Mouse (Mus musculus): ENCODE results near the gene H2afy. TPM values are rescaled to one million over a fixed set of nuclear protein-coding genes. Genes with fewer than 3 reads are reported as not detected.

The H2afy gene
- polyA plus RNA-seq, 1 experiment, result 451 TPM

DNA sequence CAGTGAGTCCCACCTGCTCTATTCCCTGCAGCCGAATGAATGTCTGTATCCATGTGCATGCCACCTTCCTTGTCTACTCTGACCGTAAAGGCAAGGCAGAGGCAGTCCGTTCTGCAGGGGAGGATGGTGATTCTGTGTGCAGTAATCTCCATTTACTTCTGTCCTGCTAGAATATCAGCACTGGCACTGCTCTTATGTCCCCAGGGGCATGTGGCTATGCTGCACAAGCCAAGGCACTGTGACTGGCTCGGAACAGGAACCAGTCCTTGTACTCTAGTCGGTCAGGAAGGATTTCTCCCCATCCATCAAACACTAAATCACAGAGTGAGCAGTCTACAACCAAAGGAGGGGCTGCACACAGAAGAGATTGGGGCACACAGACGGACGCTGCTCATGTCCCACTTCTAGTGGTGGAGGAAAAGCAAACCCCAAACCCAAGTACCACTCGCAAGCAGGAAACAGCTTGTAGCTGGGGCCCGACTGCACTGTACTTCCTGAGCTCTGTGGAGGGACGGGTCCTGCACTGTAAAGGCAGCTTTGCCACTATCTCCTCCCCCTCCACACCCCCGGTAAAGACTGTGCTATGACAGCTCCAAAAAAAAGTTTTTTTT is 3.7 kb downstream of the H2afy start:
- TF ChIP-seq GATA1 (IDR thresholded peaks at IDR 0.05; ENCODE audit: low read length), result no peak

DNA sequence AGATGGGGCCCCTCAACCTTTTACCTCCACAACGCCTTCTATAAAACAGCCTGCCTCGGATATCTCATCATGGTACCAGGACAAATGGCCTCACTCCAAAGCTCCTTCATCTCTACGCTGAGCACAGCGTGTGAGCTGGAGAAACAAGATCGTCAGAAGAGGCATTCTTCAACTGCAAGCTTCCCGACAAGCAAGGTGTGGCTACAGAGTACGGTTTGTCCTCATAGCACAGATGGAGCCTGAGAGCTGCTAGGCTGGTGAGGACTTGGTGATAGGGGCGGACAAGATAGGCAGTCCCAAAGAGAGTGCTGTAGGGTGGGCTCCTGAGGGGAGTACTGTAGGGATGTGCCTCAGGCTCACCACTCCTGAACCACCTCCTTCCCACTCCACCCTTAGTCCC is 5.6 kb downstream of the H2afy start:
- TF ChIP-seq GATA1 (IDR thresholded peaks at IDR 0.05; ENCODE audit: low read length), result no peak

DNA sequence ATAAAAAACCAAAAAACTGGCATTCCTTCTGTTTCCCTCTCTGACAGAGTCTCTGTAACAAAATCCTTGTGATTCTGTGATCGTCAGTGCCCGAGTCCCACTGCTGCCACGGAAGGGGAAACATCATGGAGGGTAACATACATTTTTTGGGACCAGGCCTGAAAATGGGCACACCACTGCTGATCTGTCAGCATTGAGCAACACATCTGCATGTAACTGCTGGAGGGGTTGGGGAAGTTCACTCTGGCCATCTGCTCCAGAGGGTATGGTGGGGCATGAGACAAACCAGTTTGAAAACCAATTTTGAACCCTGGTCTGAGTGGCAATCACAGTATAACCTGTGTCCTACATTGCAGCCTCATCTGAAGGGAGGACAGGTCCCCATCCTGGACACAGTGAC is 6.6 kb downstream of the H2afy start:
- no peak for TF ChIP-seq GATA1 (IDR thresholded peaks at IDR 0.05; ENCODE audit: low read length)

DNA sequence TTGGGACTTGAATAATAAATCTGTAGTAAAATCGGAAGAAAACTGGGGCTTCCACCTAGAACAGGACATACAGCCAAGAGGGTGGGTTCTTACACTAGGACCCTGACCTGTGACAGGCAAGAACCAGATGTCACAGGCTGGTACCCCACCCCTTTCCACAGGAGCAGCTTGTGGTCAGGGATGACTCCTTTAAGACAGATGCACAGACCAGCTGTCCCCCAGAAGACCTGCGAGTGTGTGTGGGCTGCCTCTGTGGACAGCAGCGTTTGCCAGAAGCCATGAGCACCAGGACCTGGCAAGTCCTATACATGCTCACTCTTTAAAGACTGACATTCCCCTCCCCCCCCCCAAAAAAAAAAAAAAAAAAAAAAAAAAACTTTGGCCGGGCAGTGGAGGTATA is 7.1 kb downstream of the H2afy start:
- no peak for TF ChIP-seq GATA1 (IDR thresholded peaks at IDR 0.05; ENCODE audit: low read length)

DNA sequence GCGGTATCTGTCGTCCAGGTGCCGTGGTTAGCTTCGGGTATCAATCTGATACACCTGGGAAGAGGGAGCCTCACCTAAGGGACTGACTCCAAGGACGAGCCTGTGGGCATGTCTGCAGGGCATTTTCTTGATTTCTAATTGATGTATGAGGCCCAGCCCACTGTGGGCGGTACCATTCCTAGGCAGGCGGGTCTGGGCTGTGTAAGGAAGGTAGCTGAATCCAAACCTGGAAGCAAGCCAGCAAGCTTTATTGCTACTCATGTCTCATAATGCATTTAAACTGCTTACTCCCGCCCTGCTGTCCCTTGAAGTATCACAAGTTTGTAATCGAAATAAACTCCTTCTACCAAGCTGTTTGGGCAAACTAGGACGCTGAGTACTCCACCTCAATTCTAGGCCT is 10.5 kb downstream of the H2afy start:
- TF ChIP-seq GATA1 (IDR thresholded peaks at IDR 0.05; ENCODE audit: low read length), result no peak

DNA sequence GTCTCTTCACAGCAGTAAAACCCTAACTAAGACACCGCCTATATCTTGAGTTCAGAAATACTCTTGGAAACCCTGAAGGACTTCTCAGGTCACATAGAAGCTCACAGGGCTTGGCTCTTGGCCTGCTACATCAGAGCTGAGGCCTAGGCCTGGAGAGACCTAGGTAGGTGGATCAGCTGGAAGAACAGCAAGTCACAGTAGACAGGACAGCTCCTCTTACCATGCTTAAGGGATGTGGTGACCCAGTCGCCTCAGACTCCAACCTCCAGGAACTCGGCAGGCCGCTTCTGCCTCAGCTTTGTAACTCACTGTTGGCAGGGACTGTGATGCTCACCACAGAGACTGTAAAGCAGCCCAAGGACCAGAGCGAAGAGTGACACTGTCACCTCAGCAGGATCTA is 13.1 kb downstream of the H2afy start:
- no peak for TF ChIP-seq GATA1 (IDR thresholded peaks at IDR 0.05; ENCODE audit: low read length)

DNA sequence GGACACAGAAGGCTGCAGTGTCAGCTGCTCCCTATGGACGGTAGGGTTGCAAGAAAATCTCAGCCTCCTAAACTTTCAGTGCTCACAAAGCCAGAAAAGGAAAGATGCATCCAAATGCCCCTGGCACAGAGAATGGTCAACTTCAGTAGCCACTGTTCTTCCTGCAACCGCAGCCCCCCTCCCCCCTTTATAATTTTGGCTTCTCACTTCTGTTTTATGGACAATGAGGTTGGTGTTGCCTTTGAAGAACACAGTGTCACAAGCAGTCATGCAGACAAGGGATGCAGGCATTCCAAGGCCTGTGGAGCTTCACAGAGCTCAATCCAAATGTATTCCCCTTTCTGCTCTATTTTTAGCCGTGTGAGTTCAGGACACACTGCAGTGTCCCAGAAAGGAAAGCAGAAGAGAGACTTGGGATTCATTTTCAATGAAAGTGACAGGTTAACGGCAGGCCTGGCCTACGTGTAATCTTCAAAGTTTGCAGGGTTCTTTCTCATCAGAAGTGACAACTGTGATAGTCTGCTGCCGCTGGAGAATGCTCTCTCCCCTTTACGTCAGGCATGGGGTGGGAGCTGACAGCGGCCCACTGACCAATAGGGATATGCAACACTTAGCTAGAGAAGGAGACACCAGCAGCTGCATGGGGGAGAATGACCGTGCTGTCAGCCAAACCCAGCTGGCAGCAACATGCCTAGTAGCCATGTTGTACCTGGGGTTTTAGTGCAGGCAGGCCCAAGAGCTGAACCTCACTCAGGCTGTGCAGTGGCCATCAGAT is 18.0 kb downstream of the H2afy start:
- no peak for TF ChIP-seq GATA1 (IDR thresholded peaks at IDR 0.05; ENCODE audit: low read length)

DNA sequence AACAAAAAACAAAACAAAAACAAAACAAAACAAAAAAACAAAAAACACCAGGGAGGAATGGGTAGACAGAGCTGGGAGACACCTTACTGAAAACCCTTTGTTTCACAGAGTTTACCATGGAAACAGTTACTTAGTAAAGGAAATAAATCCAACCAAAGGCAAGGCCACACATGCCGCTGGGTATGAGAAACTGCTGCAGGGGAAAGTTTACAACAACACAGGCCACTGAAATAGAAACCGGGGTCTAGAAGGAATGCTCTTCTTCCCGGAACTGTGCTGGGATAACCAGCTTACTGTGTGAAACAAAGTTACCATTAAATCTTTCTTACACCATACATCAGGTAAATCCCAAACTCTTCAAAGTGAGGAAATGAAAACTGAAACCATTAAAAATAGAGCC is 20.3 kb downstream of the H2afy start:
- TF ChIP-seq GATA1 (IDR thresholded peaks at IDR 0.05; ENCODE audit: low read length), result no peak

DNA sequence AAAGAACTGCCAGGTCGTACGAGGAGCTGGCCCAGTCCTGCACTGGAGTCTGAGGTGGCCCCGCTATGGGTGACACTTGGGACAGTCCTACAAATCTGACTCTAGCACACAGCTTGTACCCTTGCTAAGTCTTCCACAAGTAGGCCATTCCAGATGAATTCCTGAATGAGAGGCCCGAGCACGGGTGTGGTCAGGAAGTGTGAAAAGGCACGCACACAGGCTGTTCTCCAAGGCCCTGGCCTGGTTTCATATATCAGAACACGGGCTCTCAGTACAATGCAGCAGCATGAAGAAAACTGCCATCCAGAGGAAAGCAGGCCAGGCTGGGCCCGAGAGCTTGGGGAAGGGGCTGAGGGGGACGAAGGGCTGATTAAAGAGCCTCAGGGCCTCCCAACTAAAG is 20.8 kb downstream of the H2afy start:
- TF ChIP-seq GATA1 (IDR thresholded peaks at IDR 0.05; ENCODE audit: low read length), result no peak

DNA sequence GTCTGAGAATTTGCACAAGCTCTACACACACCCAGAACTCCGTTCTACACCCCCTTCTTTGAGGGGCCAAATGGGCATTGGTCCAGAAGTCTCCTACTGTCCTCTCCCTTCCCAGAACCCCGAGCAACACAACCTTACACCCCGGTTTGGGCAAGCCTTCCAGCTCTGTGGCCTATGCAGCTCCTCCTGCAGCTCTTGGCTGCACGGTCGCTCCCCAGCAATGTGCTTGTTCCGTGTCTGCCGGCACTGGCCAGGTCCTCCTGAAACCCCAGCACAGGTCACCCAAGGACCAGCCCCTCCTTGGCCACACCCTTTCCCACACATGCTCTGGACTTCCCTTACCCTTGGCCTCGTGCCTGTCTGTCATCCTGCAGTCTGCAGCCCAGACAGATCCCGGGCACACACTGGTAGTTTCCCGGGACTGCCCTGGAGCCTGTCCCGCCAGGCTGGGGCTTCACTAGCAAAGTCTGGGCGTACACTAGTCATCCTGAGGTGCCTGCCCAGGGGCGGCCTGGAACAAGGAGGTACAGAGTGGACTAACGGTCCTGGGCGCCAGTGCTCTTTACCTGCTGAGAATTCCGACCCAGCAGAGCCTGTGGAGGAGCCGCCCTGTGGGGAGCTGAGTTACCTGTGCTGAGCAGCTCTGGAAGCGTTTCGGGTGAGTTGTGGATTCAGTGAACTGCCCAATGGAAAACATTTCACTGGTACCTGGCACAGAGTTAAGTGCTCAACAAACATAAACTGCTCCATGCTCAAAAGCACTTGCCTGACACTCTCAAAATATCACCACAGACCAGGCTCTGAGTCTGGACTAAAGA is 22.5 kb downstream of the H2afy start:
- no peak for TF ChIP-seq GATA1 (IDR thresholded peaks at IDR 0.05; ENCODE audit: low read length)

DNA sequence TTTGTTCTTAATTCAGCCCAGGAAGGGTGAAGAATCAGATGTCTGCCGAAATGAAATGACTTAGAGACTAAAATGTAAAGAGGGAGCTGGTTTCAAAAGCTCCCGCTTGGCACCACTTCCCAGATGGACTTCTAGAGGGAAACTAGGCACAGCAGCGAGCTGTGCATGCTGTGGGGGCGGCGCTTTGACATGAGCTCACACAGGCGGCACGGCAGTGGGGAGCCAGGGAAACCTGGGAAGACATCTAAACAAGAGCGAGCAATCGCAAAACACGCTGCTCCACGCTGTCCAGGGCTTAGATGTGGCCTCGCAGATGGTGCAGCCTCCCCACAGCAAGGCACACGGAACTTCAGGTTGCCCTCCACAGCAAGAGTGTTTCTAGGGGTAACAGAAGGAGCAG is 23.2 kb downstream of the H2afy start:
- no peak for TF ChIP-seq GATA1 (IDR thresholded peaks at IDR 0.05; ENCODE audit: low read length)

DNA sequence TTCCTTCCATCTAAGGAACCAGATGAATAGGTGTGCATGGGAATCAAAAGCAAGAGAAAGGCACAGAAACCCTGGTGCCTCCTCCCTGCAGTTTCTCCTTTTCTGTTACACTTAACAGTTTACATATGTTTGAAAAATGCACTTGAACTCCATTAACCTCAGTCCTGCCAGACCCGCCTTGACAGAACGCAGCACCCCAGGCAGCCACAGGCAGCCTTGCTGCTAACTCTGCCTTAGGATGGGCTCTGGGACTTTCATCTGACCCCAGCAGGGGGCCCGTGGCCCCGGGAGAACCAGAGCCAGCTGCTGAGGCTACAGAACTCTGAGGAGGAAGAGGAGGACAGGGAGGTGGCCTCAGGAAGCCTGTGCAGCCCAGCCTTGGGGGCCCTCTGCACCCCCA is 23.7 kb downstream of the H2afy start:
- TF ChIP-seq GATA1 (IDR thresholded peaks at IDR 0.05; ENCODE audit: low read length), result no peak

DNA sequence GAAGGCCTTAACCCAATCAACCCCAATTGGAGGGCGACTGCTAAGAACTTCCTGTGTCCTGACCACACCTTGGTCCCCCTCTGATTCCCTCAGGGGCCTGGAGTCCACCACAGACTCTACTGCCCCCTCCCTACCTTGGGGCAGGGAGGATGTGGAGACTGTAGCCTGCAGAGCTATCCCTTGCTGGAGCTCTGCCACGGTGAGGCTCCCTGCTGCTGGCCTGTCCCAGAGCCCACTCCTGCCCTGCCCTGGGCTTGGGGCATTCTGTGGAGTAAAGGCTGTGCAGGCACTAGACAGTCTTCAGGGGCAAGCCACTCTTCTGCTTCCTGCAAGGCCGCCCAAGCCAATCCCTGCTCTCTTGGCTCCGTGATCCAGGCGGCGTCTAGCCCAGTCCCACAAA is 24.6 kb downstream of the H2afy start:
- no peak for TF ChIP-seq GATA1 (IDR thresholded peaks at IDR 0.05; ENCODE audit: low read length)

DNA sequence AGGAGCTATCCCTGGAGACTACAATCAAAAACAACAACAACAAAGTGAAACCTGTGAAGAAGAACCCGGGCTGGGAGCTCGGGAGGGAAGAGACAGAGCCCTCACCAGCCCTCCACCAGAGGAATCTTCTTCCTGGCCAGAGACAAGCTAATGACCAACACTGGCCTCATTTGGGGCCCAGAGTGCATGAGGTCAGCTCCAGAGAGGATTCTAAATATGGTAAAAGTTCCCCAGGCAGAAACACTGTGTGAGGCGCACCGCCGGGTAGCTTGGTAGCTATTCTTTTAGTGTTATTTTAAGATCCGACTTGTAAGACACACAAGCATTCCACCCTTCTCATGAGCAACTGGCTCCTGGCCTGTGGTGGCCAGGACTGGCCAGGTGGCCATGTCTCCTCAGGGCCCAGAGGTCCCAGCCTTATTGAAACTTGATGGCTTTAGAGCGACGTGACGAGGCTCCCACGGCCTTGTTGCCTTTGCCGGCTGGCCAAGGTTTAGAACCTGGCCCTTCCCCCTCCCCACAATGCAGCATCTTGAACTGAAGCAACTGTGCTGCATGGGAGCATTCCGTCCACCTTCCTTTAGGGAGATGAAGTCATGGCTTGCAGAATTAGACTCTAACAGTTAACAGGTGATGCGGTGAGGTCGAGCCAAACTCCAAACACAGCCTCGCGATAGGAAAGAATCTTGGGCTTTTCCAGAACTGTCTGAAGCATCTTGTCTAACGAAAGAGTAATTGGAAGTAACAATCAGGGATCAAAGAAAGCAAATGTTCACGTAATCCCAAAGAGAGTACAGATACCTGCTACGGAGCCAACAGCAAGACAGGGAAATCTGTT is 25.2 kb downstream of the H2afy start:
- no peak for TF ChIP-seq GATA1 (IDR thresholded peaks at IDR 0.05; ENCODE audit: low read length)

DNA sequence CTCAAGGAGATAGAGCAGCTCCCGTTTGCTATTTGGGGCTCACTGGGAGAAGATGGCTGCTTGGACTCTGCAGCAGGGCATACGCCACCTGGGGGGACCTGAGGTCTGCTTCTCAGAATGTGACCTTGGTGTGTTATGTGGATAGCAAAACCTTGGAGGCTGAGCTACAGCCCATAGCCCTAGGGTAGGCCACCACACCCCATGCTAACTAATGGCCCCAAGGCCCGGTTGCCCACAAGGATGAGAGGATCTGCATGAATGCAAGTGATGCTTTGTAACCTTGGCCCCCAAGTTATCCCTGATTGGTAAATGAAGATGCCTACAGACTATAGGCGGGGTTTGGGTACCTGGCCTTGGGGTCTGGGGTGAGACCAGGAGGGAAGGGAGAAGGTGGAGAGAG is 26.5 kb downstream of the H2afy start:
- no peak for TF ChIP-seq GATA1 (IDR thresholded peaks at IDR 0.05; ENCODE audit: low read length)
